Mouse (Mus musculus) kidney, postnatal 14 days (tissue): ENCODE results near the gene Sdk1.

Experiments
- DNase-seq: peaks from one replicate; pipeline ENCODE4 v3.0.0; 2022; ENCODE audit warnings: mixed read lengths

The Sdk1 gene

DNA sequence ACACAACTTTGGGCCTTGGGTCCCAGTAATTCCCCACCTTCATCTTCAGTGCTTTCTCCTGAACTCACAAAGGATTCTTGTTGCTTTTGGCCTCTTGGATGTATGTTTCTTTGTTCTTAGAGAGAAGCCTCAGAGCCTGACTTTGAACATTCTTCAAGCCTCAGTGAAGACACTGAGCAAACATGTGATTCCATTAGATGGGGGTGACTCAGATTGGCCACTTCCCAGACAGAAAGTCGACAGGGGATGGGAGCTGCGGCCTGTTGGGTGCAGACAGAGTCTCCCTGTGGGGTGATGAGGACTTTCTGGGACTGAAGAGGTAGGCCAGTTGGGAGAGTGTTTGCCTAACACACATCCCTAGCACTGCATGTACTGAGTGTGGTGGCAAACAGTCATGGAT is 405.3 kb downstream of the Sdk1 start:
- no peak for DNase-seq

GRCm38 (mm10) chr5:141649831-141650375 is 408.6 kb downstream of the Sdk1 start:
- DNase-seq, result no peak

DNA sequence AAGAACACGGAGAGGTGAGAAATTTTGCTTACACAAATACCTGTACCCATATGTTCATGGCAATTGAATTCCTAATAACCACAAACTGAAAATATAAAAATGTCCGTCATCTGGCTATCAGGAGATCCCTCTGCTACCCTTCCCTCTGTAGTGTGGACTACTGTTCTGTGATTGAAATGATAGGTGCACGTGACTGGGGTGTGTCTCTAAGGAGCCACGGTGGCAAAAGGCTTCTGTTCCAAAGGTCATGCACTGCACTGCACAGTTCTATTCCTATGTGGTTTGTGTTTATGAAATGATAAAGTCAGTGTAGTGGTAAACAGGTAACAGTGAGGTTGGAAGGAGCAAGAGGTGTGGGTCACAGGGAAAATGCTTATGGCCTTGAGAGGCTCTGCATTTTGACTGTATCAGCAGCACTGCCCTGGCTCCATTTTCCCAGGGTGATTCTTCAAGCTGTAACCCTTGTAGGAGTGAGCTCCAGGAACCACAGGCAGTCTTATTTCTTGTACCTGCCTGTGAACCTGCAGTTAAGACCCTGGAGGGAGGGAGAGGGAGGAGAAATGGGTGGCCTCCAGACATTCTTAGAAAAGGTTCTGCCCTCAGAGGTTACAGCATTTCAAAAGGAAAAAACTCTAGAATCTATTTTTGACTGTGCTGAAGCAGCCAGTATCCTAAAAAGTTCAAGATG is 410.5 kb downstream of the Sdk1 start:
- no peak for DNase-seq

DNA sequence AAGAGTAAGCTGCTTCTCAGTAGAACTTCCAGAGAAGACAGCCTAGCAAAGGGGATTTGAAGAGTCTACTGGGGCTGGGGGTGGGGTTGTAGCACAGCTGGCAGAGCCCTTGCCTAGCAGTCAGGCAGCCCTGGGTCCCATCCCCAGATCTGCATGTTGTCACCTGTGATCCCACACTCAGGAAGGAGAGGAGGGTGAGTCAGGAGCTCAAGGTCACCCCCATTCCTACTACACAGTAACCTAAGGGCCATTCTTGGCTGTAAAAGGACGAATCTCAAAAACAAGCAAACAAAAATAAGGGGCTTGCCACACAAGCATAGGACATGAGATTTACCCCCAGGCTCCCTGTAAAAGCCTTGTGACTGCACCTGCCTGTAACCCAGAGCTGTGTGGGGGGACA is 435.1 kb downstream of the Sdk1 start:
- DNase-seq, result no peak

DNA sequence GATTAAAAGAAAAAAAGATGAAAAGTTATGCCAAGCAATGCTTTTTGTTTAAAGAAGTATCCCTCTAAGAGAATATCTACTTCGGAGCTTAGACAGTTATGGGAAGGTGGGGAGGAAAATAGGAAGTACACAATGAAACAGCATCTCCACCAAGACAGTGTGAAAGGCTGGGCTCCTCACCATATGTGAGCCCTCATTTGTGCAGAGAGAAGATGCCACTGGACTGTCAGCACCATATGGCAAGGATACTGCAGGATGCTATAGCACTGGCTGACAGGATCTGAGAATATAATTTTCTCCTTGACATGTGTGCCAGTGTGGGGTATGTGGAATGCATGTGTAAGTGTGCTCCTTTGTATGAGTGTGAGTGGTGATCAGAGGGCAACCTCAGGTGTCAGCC is 435.7 kb downstream of the Sdk1 start:
- no peak for DNase-seq

- no peak for DNase-seq
Measured at GRCm38 (mm10) chr5:141677841-141678240, 436.6 kb downstream of the Sdk1 start.

DNA sequence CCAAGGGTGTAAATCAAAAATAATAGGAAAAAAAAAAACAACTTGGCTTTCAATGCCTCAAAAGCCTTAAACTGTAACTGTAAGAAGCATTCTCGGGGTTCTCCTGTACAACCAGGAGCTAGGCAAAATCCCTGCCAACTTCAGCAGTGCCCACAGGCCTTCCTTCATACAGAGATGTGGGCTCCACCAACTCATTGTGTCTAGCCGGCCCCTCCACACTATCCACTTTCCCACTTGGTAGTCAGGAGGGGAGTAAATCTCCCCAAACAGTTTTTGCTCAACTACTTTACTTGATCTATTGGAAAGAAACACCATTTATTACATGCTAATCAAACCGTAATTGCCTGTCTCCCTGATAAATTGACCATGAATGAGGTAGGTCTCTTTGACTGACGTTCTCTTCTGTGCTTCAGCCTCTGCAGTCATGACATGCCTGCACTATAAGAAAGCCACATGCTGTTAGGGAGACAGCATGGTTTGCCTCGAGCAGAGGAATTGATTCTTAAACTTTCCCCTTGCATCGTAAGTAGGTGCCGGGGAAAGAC is 445.7 kb downstream of the Sdk1 start:
- no peak for DNase-seq

DNA sequence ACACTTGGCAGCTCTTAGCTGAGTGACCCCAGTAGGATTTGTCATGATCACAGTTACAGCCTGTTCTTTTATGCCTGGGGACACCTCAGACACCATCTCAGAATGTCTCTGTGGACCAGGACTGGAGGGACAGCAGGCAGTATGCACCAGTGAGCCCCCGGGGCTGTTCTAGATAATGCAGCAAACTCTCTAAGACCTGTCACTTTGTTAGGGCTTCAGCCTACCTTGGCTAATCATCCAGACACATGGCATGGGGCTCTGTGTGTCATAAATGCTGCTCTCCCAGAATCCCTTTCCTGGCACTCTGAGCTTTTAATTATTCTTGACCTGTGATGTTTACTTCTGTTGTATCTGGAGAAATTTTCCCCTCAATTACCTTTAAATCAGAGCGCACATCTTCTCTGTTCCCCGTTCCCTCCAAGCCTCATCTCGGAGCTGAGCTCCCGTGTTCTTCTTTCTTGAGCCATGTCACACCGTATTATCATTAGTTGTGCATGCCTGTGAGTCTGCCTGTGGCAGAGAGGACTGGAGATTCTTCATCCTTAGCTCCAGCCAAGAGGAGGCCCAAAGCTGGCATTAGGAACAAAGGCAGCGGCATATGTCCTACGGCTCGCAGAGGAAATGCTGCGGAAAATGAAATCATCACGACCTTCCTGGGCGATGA is 448.3 kb downstream of the Sdk1 start:
- DNase-seq, result no peak

DNA sequence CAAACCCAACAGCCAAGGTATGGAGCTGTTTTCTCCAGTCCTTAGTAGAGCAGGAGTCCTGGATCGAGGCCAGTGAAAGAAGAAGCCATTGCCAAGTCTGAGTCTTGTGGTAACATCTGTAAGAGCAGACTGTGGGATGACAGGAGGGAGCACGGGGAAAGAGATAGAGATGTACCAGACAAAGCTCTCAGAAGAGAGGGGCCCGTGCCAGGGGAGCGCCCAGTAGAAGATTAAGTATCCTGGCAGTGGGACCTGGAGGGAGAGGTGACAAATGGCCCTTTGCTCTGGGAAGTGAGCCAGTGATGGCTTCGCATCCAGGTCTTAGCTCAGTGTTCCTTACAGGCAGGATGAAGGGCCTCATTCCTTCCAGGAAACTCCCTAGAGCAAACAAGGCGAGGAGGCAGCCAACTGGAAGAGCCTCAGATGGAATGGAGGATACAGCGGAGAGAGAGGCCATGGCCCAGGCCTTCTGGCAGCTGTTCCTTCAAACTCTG is 450.2 kb downstream of the Sdk1 start:
- DNase-seq, result peak; percentile 73

DNA sequence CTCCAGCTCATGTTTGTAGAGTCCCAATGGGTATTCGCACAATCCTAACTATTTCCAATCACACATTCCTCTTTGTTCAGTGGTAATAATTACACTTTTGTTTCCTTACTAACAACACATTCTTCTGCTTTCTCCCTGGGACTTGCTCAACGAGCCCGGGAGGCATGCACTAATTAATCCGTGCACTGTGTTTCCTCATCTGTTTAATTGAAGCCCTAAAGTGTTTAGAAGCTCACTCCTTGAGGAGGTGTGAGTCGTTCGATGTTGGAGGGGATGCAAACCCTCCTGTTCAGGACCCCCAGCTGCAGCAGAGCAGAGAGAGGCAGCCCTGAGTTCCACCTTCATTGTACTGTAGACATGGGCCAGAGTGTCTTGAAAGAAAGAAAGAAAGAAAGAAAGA is 452.4 kb downstream of the Sdk1 start:
- no peak for DNase-seq

- no peak for DNase-seq
Measured at GRCm38 (mm10) chr5:141694901-141695300, 453.6 kb downstream of the Sdk1 start.

GRCm38 (mm10) chr5:141698406-141698805 is 457.1 kb downstream of the Sdk1 start:
- no peak for DNase-seq

DNA sequence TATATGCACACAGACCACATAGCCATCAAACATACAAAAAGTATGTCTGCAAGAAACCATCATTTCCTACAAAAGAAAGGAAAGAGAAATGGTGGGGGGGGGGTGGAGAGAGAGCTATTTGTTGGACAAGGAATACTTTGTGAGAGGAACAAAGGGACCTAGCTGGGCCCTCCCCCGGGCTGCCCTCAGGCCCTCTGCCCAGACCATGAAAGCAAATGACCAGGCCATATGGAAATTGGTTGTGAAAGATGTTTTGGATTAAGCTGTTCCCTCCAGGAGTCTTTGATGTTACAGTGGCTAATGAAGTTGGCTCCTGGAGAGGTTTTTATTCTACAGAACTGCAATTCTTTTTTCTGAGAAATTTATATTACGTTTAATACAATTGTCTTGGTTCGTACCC is 479.5 kb downstream of the Sdk1 start:
- no peak for DNase-seq

DNA sequence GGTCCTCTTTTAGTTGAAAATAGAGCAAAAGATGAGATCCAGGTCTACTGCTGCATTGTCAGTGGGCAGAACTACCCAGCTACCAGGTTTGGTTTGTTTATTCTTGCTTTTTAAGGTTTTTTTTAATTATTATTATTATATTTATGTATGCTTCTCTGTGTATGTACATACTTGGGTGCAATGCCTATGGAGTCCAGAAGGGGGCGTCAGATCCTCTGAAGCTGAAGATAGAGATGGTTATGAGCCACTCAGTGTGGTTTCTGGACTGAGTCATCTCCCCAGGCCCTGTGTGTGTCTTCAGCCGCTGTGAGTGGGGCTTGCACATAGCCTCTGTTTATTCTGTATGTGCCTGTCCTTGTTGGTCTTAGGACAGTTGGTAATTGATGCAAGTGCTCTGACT is 486.7 kb downstream of the Sdk1 start:
- no peak for DNase-seq

DNA sequence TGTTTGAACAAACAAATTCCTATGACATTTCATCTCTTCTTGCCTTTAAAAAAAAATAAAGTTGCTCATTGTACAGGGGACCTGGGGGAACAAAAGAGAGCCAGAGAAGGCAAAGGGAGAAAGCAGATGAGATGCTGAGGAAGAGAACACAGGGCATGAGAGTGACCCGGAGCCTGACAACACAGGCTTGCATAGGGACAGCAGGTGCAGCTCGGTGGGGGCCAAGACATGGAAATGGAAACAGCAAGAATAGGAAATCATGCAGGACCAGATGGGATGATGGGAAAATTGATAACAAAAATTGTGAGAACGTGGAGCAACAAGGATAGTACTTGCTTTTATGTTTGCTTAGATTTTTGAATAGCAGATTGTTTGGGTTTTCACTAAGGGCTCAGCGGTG is 488.7 kb downstream of the Sdk1 start:
- no peak for DNase-seq

GRCm38 (mm10) chr5:141738725-141739124 is 497.4 kb downstream of the Sdk1 start:
- no peak for DNase-seq

GRCm38 (mm10) chr5:141748793-141749192 is 507.5 kb downstream of the Sdk1 start:
- no peak for DNase-seq

DNA sequence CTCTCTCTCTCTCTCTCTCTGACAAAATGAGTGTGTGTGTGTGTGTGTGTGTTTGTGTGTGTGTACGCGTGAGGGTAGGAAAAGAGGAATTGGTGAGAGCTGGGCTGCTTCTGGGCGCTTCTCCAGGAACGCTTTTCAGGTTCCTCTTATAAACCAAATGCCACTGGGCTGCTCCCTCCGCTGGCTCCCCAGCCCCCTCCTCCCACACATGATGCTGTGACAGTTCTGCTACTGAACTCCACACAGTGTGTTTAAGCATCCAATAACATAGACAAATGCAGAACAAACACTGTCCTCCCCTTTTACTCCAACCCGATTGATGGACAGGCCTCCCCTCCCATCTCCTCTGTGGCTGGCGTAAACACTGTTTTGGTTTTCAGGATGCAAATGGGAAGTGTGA is 513.0 kb downstream of the Sdk1 start:
- no peak for DNase-seq

DNA sequence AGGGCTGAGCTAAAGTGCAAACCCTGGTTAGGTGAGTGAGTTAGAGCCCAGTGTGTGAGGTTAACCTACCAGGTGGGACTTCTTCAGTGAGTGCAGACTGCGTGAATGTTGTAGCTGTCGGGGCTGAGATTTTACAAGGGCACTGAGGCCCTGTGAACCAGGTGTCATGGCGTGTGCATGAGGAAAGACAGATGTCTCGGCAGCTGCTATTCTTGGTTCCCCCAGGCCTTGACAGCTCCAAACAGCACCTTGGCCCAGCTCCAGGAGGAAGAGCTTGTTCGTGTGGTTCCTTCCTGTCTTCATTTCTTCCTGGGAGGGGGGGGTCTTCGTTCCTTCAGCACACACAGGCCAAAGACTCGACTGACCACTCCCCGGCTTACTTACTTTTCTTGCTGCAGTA is 517.6 kb downstream of the Sdk1 start:
- no peak for DNase-seq

DNA sequence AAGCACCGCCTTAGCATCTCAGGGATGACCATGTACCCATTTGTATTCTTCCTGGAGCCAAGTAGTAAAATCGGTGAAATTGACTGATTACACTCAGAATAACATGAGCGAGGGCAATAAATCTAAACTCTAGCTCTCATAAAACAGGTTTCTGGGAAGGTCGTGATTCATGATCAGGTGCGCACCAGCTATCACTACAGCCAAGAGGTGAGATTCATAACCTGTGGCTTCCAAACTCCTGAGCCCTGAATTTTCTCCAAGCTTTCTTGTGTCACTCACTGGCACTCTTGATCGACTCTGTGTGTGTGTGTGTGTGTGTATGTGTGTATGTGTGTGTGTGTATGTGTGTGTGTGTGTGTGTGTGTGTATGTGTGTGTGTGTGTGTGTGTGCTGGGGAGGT is 522.8 kb downstream of the Sdk1 start:
- DNase-seq, result no peak

DNA sequence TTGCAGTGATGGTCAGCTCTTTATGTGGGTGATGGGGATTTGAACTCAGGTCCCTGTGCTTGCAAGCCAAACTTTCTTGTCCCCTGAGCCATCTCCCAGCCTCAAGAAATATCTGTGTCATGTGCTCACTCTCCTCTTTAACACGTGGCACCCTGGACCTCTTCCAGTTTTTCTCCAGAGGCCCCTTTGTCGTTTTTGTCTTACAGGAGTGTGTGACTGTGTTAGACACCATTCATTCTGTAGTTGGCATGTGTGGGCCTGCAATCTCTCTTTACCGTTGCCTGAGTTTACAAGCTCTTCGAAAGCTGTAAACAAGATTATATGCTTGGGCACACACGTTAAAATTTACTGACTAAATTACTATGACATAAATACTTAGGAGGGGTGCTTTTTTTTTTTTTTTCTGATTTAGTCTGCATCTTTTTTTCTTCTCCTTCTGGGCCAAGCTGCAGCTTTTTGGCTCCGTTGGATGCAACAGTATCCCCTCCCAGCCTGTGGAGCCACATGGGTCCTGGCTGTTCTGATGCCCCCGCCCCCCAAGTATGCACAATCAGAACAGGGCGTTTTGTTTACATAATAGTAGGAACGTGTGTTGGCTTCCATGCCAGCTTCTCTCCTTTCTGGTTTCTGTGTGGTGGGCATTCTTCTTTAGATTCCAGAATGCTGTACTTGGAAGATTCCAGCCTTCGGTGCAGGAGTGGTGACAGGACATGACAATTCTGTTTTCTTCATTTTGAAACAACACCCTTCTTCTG is 527.6 kb downstream of the Sdk1 start:
- no peak for DNase-seq

- peak; percentile 27 for DNase-seq
Measured at GRCm38 (mm10) chr5:141771516-141771915, 530.2 kb downstream of the Sdk1 start.

DNA sequence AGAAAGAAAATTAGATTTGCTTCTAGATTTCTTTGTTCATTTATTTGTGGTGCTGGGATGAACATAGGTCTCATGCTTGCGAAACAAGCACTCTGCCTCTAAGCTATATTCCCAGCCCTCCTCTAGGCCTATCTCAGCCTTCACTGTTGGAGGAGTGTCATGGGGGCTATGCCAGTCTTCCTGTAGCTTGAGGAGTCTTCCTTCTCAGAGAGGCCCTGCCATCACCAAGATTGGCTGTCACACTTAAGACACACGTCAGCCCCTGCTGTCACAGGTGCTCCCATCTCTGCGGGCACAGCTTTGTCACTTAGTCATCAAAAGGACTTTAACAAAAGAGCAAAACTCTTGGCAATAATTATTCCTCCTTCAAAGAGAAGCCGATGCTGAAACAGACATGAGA is 536.9 kb downstream of the Sdk1 start:
- no peak for DNase-seq
